Mouse (Mus musculus) macrophage (primary cell): ENCODE measurements at regions not wholly inside any gene's neighbourhood (a gene's known extent, or its start where the extent isn't known, plus 50 kb on each side); places are given as distances from the start of the nearest gene placed in this dataset.

Experiments
- H3K27ac ChIP-seq: fragments of 350-480 bp; formaldehyde crosslinking; 2 replicates; pipeline ENCODE4 v1.9.0; 2021
- H3K36me3 ChIP-seq: fragments of 350-480 bp; formaldehyde crosslinking; 2 replicates; pipeline ENCODE4 v1.9.0; 2021; ENCODE audit errors: inconsistent target
- H3K4me3 ChIP-seq: fragments of 350-480 bp; formaldehyde crosslinking; 2 replicates; pipeline ENCODE4 v1.9.0; 2021; ENCODE audit errors: inconsistent target
- H3K79me2 ChIP-seq: fragments of 350-480 bp; formaldehyde crosslinking; 2 replicates; pipeline ENCODE4 v1.9.0; 2021; ENCODE audit errors: inconsistent target
- WGBS: methylation state at CpG from one replicate; pipeline ENCODE4 v1.1.7; 2026; ENCODE audit warnings: inconsistent platforms; ENCODE audit not compliant: missing documents; 5-methylcytosine and 5-hydroxymethylcytosine counted together

DNA sequence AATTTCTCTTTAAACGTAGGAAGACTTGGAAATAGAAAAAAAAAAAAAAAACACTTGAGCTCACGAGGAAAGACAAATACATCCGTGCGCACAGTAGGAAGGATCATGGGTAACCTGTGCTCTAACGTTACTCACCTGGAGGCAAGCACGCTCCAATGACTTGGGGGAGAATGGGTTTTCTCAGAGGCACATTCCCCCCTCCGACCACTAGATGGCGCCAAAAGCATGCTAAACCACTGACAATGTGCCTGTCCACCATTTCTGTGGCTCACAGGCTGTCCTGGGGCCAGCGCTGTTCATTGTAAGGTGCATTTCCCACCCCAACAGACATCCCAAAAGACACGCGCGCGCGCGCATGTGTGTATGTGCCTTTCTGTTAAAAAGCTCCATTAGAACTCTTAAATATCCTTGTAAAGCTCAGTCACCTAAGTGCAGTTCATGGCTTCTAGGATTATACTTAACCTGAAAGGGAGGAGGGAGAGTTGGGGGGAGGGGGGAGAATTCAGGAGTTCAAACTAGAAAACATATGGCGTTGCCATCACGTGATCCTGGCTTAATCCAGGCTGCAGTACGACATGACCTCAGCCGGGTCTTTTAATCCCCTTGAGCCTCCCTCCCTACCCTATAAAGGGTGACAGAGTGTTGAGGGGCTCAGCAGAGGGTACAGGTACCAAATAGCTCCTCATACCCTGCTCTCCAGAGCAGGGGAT, 111.9 kb downstream of the Ddx11 start:
- Histone ChIP-seq H3K79me2 (no peaks in the 10 kb centered on the region), H3K36me3 (no peaks in the 10 kb centered on the region), H3K4me3 (no peak overlapping the region), H3K27ac (no peak overlapping the region)
- WGBS = 10% methylated on average over 19 of the region's 19 CpGs

DNA sequence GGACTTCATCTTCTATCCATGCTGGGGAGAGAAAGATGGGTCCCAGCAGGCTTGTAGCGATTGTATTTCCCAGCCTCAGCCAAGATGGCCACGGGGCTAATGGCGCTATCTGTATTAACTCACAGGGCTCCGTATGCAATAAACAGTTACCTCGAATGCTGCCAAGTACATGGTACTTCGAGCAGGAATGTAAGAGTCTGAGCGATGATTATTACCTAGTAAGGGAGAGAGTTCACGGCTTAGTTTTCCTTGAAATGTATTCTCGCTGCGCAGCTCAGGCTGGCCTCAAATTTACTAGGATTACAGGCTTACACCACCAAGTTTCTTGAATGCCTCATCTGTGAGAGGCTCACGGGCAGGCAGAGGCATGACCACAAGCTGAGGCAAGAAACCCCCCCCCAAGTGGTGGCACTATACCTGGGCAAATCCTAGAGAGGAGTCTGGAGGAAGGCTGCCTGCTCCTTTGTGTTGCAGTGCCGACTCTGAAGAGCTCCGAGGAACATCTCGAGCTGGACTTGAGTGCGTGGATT, 112.6 kb downstream of the Ddx11 start:
- H3K27ac ChIP-seq = no peak overlapping the region
- H3K36me3 ChIP-seq = no peaks in the 10 kb centered on the region
- 92% methylated on average over 15 of the region's 15 CpGs for WGBS
- H3K4me3 ChIP-seq = no peak overlapping the region
- H3K79me2 ChIP-seq = no peaks in the 10 kb centered on the region

DNA sequence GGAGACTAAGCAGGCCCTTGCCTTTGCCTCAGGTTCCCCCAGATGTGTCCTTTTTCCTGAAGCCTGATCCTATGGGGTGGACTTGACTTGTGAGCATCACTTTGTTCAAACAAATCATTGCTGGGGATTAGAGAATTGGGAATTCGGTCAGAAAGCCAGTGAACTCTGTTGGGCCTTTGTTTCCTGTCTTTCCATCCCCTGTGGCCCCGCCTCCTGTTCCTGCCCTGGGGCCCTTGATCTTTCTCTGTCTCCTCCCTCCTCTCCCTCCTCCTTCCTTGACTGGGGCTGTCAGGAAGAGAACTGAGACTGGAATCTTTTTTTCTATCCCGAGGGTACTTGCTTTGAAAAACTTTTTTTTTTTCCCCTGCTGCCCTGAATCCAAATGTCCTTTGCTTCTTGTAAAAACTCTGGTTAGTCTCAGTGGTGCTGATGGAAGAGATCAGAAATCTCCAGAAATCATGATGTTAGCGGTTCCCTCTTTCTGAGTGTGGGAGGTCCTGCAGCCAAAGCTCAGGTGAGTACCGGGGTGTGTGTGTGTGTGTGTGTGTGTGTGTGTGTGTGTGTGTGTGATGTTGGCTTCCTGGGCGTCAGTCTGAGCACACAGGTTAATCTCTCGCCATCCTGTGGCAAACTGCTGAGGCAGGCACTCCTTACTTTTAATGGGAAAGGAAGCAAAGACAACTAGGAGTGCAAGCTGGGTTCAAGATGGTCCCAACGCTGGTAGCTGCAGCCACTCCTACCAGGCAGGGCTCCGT, 118.7 kb downstream of the Ddx11 start:
- H3K4me3 ChIP-seq = no peak overlapping the region
- no peaks in the 10 kb centered on the region for H3K79me2 ChIP-seq
- no peak overlapping the region for H3K27ac ChIP-seq
- H3K36me3 ChIP-seq = no peaks in the 10 kb centered on the region
- 41% methylated on average over 9 of the region's 9 CpGs for WGBS

DNA sequence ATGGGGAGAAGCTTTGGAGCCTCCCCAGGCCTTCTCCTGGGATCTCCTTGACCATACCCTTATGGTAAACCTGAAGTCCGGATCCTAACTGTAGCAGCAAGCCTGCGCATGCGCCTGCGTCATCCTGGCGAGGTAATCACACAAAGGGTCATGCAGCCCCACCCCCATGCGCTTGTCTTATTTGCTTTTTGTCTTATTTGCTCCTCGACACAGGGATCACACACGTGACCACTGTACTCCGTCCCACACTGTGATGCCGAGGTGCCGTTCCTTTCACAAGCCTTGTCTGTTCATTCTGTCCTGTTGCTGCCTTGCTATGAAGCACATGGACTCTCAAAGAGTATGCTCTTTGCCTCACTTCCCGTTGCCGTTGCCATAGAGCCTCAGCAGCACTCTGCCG, 120.9 kb downstream of the Ddx11 start:
- no peak overlapping the region for H3K27ac ChIP-seq
- no peaks in the 10 kb centered on the region for H3K36me3 ChIP-seq
- no peaks in the 10 kb centered on the region for H3K79me2 ChIP-seq
- H3K4me3 ChIP-seq = no peak overlapping the region
- 92% methylated on average over 14 of the region's 14 CpGs for WGBS

DNA sequence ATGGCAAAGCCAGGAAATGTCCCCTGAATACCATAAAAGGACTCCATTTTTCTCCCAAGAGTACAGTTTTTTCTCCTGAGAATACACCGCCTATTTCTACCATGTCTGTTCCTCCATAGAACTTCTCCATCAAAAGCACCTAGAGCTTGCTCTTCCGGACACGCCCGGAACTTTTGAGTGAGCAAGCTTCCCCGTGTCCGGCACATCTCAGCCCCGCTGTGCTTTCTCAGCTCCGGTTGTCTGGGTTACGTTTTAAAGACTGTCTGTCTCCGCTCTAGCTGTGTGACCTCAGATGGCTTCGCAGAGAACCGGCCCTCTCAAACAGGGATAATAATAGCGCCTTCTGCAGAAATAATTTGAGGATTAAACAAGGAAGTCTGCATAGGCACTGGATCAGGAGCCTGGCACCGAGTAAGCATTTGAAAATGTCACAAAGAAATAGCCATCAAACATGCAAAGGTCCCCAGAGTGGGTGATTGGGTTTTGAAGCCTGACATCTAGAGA, 122.8 kb downstream of the Ddx11 start:
- WGBS = 92% methylated on average over 14 of the region's 14 CpGs

DNA sequence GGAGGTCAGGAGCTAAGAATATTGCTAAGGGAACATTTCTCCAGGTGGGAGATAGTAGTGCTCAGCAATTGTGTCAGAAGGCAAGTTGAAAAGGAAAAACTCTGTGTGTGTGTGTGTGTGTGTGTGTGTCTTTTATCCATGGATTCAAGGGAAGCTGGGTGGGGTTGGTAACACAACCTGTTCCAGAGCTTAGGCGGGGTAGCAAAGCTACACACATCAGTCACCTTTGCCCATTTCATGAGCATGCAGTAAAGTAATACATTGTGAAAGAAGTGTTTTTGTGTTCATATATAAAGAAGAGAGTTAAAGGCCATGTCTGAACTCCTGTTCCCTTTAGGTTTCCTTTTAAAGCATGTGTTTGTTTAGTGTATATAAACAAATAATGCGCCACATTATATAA, 128.2 kb downstream of the Ddx11 start:
- Histone ChIP-seq H3K27ac (no peak overlapping the region), H3K4me3 (no peak overlapping the region), H3K79me2 (no peaks in the 10 kb centered on the region), H3K36me3 (no peaks in the 10 kb centered on the region)
- 89% methylated on average over 2 of the region's 2 CpGs for WGBS

More for the DNA sequence above, 122.8 kb downstream of the Ddx11 start:
- Histone ChIP-seq H3K27ac (no peak overlapping the region), H3K79me2 (no peaks in the 10 kb centered on the region), H3K36me3 (no peaks in the 10 kb centered on the region), H3K4me3 (no peak overlapping the region)

DNA sequence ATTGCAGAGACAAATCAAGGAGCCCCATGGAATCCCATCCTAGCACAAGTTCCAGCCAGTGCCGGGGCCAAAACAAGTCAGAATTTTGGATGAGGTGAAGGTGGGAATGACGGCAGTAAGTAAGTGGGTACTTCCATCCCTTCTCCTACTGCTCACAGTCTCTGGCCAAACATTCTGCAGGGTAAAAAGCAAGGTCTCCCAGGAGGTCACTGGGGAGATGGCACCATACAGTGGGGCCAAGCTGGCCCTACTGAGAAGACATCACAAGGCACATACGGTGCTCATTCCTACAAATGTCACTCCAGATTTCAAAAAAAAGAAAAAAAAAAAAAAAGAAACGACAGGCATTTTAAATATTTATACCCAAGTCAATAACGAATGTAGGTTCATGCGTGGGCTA, 129.6 kb downstream of the Ddx11 start:
- H3K79me2 ChIP-seq = no peaks in the 10 kb centered on the region
- 87% methylated on average over 6 of the region's 6 CpGs for WGBS
- no peaks in the 10 kb centered on the region for H3K36me3 ChIP-seq
- H3K4me3 ChIP-seq = no peak overlapping the region
- no peak overlapping the region for H3K27ac ChIP-seq

DNA sequence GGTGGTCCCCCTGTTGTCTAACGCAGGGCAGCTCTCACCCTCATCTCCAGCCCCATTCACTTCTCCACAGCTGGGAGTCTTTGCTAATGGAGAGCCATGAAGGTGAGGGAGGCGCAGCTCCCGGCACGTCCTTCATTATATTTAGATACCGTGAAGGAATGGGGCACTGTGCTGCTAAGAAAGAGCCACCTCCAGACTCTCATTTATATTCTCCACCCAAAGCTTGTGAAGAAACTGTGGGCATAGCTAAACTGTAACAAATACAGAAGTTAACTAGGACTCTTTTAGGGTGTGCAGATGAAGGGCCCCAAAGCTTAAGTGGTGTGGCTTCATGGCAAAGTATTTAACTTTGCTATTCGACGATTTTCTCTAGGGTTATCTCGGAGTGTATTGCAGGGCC, 136.4 kb downstream of the Ddx11 start:
- Histone ChIP-seq H3K4me3 (no peak overlapping the region), H3K36me3 (no peaks in the 10 kb centered on the region), H3K79me2 (no peaks in the 10 kb centered on the region), H3K27ac (no peak overlapping the region)
- 76% methylated on average over 8 of the region's 8 CpGs for WGBS

DNA sequence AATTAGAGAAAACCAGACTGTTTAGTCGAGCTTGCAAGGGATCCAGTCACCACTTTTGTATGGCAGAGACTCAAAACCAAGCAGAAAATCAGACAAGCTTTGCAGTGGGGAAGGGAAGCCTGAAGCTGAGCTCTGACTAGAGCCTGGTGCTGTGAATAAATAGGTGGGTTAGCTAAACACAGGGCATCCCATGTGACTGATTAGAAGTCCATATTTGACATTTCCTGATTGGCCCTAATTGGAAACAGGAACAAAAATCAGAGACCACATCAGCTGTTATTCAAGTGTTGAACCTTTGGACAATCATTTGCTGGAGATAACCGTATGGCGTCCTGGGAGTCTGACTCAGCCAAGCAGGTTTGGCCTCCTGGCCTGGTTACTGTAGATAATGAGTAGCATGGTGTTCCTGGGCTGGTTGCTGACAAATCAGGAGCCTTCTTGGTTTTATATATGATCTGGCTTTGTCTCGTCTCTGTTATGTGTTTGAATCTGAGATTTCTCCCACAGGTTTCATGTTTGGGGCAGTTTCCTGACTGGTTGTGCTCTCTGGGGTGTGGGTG, 139.4 kb downstream of the Ddx11 start:
- Histone ChIP-seq H3K79me2 (no peaks in the 10 kb centered on the region), H3K36me3 (no peaks in the 10 kb centered on the region), H3K27ac (no peak overlapping the region), H3K4me3 (no peak overlapping the region)
- WGBS = 83% methylated on average over 4 of the region's 4 CpGs

DNA sequence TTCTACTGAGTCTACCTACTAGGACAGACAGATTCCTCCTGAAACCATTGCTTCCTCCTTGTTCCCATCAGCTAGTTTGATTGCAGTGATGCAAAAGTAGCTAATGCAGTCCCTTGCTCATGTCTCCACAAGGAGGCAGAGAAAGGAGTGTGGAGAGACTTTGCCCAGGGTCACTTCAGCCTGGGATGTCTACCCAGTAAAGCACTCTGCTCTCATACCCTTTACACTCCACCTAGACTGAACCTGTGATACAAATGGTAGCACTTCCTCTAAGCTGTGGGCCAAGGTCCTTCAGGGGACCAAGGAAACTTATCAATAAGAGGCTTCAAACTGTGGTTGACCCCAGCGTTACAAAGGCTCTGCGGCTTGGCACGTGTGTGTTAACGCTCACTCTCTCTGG, 140.1 kb downstream of the Ddx11 start:
- WGBS = 93% methylated on average over 4 of the region's 4 CpGs
- H3K4me3 ChIP-seq = no peak overlapping the region
- H3K27ac ChIP-seq = no peak overlapping the region
- no peaks in the 10 kb centered on the region for H3K79me2 ChIP-seq
- H3K36me3 ChIP-seq = no peaks in the 10 kb centered on the region

DNA sequence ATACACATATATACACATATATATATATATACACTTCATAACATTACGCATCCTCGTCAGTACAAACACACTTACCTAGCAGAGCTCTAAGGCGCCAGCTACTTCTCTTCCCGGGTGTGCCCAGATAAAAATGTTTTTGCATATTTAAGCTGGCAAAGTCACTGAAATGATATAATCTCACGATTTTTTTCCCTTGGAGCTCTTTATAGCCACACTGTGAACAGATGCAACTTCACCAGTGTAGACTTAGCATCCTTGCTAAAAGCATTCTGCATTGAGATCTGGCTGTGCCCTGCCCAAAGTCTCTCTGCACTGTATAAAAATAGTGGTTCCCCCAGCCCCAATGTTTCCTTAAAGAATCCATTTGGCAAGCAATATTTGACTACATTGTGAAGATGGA, 143.5 kb downstream of the Ddx11 start:
- no peaks in the 10 kb centered on the region for H3K79me2 ChIP-seq
- no peaks in the 10 kb centered on the region for H3K36me3 ChIP-seq
- WGBS = 80% methylated on average over 5 of the region's 5 CpGs

DNA sequence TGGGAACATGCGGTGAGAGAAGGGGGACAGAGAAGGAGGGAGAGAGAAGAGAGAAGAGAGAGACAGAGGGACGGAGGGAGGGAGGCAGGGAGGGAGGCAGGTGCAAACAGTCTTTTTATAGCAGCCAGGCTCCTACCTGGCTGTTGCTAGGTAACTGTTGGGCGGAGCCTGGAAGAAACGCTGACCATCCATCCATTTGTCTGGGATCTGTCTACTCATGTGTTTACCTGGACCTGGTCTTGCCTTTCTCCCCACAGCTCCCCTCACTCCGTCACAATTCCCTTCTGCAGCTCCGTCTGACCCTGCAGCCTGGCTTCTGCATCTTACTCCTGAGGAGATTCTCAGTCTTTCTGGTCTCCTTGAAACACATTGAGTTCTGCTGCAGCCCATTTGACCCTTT, 144.5 kb downstream of the Ddx11 start:
- WGBS = 74% methylated on average over 6 of the region's 6 CpGs
- no peak overlapping the region for H3K4me3 ChIP-seq
- H3K79me2 ChIP-seq = no peaks in the 10 kb centered on the region

More for the DNA sequence above, 143.5 kb downstream of the Ddx11 start:
- Histone ChIP-seq H3K27ac (no peak overlapping the region), H3K4me3 (no peak overlapping the region)

DNA sequence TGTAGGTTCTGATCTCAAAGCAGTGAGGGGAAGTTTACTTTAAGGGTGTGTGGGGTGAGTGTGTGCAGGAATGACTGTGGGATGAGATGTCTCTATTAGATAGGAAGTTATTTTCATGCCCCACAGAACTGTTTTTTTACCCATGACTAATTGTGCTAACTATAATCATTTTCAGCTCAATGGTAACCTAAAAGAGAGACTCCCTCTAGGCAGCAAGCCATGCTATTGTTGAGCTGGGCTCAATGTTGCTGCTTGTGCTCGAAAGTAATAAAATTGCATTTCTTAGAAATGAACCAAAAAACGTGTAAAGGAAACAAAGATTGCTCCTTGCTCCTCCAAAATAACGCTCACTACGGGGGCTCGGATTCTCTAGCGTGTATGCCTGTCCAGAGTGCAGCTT, 146.2 kb downstream of the Ddx11 start:
- H3K36me3 ChIP-seq = no peaks in the 10 kb centered on the region
- WGBS = 86% methylated on average over 6 of the region's 6 CpGs
- H3K27ac ChIP-seq = no peak overlapping the region
- H3K79me2 ChIP-seq = no peaks in the 10 kb centered on the region
- no peak overlapping the region for H3K4me3 ChIP-seq

More for the DNA sequence above, 144.5 kb downstream of the Ddx11 start:
- no peak overlapping the region for H3K27ac ChIP-seq
- H3K36me3 ChIP-seq = no peaks in the 10 kb centered on the region

DNA sequence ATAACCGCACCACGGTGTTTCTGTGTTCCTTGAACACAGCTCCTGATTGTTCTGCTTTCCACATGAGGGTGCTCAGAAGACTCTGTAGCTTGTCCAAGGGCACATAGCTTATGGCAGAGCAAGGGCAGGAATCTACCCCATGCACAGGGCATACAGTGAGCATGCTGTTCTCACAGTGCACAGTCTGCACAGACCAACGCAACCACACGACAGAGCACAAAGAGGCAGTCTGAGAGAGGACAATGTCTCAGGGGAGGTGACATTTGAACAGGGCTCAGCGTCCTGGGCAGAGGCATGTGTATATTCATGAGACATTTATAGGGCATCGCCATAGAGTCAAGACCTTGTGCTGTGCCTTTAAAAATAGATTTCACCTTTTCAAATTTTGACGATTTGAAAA, 148.6 kb downstream of the Ddx11 start:
- H3K36me3 ChIP-seq = no peaks in the 10 kb centered on the region
- WGBS = 93% methylated on average over 6 of the region's 7 CpGs
- no peak overlapping the region for H3K27ac ChIP-seq
- no peak overlapping the region for H3K4me3 ChIP-seq
- H3K79me2 ChIP-seq = no peaks in the 10 kb centered on the region

DNA sequence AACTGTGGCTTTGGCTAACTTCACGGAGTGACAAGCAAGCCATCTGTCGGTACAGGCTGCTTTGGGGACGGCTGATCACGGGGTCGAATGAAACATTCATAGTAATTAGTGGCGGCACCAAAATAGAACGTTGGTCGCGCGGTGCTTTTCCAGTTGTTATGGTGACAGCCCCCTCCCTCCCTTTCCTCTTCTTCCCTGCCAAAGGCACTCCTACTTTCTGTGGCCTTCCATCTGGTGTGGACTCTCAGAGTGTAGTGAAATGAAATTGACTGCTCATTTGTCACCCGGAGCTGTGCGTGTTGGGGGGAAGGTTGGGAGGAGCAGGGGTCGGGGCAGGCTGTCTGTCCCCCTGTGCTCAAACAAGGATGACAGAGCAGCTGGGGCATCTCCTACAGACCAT, 153.5 kb downstream of the Ddx11 start:
- Histone ChIP-seq H3K4me3 (no peak overlapping the region), H3K27ac (no peak overlapping the region), H3K79me2 (no peaks in the 10 kb centered on the region), H3K36me3 (no peaks in the 10 kb centered on the region)
- 87% methylated on average over 13 of the region's 13 CpGs for WGBS
